Mouse (Mus musculus): ENCODE measurements around the gene Hist1h2ae. TPM values are rescaled to one million over a fixed set of nuclear protein-coding genes. Genes with fewer than 3 reads are reported as not detected.

The Hist1h2ae gene
- total RNA-seq, 1 experiment from 2014 or later = 7.8 TPM

Other genes starting within 250 kb of the Hist1h2ae start
- 13.3 TPM for gene Zfp322a, start 202.0 kb downstream of the Hist1h2ae start, total RNA-seq (2023)
- 15.9 TPM for gene Abt1, start 147.4 kb downstream of the Hist1h2ae start, total RNA-seq (2023)
- not detected for gene Btn1a1, start 105.3 kb downstream of the Hist1h2ae start, total RNA-seq (2023)
- gene Btn2a2, start 82.4 kb downstream of the Hist1h2ae start, total RNA-seq (2023) = not detected
- 147 TPM for gene Hist1h4h, start 40.2 kb downstream of the Hist1h2ae start, total RNA-seq (2023)
- gene Hist1h2af, start 37.3 kb downstream of the Hist1h2ae start, total RNA-seq (2023) = 24.7 TPM
- gene Hist1h3g, start 35.8 kb downstream of the Hist1h2ae start, total RNA-seq (2023) = 2.3 TPM
- 5.5 TPM for gene Hist1h2bh, start 27.8 kb downstream of the Hist1h2ae start, total RNA-seq (2023)
- gene Hist1h3f, start 27.2 kb downstream of the Hist1h2ae start, total RNA-seq (2023) = 48.1 TPM
- 42.3 TPM for gene Hist1h4f, start 19.6 kb downstream of the Hist1h2ae start, total RNA-seq (2023)
- 5.2 TPM for gene Hist1h1d, start 18.0 kb downstream of the Hist1h2ae start, total RNA-seq (2023)
- 91.9 TPM for gene Hist1h3e, start 8.9 kb downstream of the Hist1h2ae start, total RNA-seq (2023)
- 110 TPM for gene Hist1h2bg, start 176 bp upstream of the Hist1h2ae start, total RNA-seq (2023)
- 40.8 TPM for gene Hist1h2bf, start 3.0 kb upstream of the Hist1h2ae start, total RNA-seq (2023)
- gene Hist1h2ad, start 3.2 kb upstream of the Hist1h2ae start, total RNA-seq (2023) = 3.8 TPM
- 3.4 TPM for gene Hist1h3d, start 4.5 kb upstream of the Hist1h2ae start, total RNA-seq (2023)
- gene Hist1h4d, start 10.4 kb upstream of the Hist1h2ae start, total RNA-seq (2023) = 86.8 TPM
- gene Hist1h2be, start 49.9 kb upstream of the Hist1h2ae start, total RNA-seq (2023) = 8.4 TPM
- gene Hist1h1e, start 51.3 kb upstream of the Hist1h2ae start, total RNA-seq (2023) = 82.2 TPM
- 3.4 TPM for gene Hist1h2ac, start 112.7 kb upstream of the Hist1h2ae start, total RNA-seq (2023)
- 5.1 TPM for gene Hist1h2bc, start 113.0 kb upstream of the Hist1h2ae start, total RNA-seq (2023)
- not detected for gene Hist1h1t, start 124.6 kb upstream of the Hist1h2ae start, total RNA-seq (2023)
- gene Hist1h4c, start 127.2 kb upstream of the Hist1h2ae start, total RNA-seq (2023) = 75.4 TPM
- 1.5 TPM for gene Hfe, start 139.6 kb upstream of the Hist1h2ae start, total RNA-seq (2023)
- gene Hist1h1c, start 167.6 kb upstream of the Hist1h2ae start, total RNA-seq (2023) = 504 TPM
- 5.8 TPM for gene Hist1h3c, start 174.4 kb upstream of the Hist1h2ae start, total RNA-seq (2023)
- 23.9 TPM for gene Hist1h2bb, start 175.5 kb upstream of the Hist1h2ae start, total RNA-seq (2023)
- gene Hist1h2ab, start 179.9 kb upstream of the Hist1h2ae start, total RNA-seq (2023) = 30.2 TPM
- 33.8 TPM for gene Hist1h3b, start 181.0 kb upstream of the Hist1h2ae start, total RNA-seq (2023)
- gene Hist1h4b, start 185.8 kb upstream of the Hist1h2ae start, total RNA-seq (2023) = 27.7 TPM
- gene Hist1h4a, start 190.0 kb upstream of the Hist1h2ae start, total RNA-seq (2023) = 63.7 TPM
- gene Hist1h3a, start 191.2 kb upstream of the Hist1h2ae start, total RNA-seq (2023) = 96.6 TPM
- gene Hist1h1a, start 192.4 kb upstream of the Hist1h2ae start, total RNA-seq (2023) = 18.2 TPM
- gene Trim38, start 198.7 kb upstream of the Hist1h2ae start, total RNA-seq (2023) = not detected
- not detected for gene Slc17a2, start 235.8 kb upstream of the Hist1h2ae start, total RNA-seq (2023)

Data from CD4-positive naive resting alpha-beta T cell, adult 76 days (primary cell).